Mouse (Mus musculus): ENCODE data around the gene Zdhhc24. TPM values are rescaled to one million over a fixed set of nuclear protein-coding genes. Genes with fewer than 3 reads are reported as not detected.

Zdhhc24 gene
- total and polyA plus RNA-seq, 2 experiments from 2014 or later: 15.2 to 24.1 TPM

GRCm38 (mm10) chr19:4896780-4897520 lies 18.5 kb downstream of the Zdhhc24 start:
- no peak overlapping the region for H3K27ac ChIP-seq (ENCODE audit: low read depth, low read length)
- H3K9ac ChIP-seq: no peak overlapping the region
- no peak for TF ChIP-seq CTCF (IDR thresholded peaks at IDR 0.05; ENCODE audit: low read depth)
- no peak overlapping the region for H3K4me3 ChIP-seq (ENCODE audit: low read depth, low read length)
- H3K4me2 ChIP-seq (ENCODE audit: low read depth): no peak overlapping the region
- no peaks in the 10 kb centered on the region for H3K27me3 ChIP-seq (ENCODE audit: insufficient read depth, low read length)
- 56% methylated on average over 21 of the region's 21 CpGs for WGBS
- H3K9me3 ChIP-seq (ENCODE audit: low read length): no peaks in the 10 kb centered on the region
- peaks cover 54% of the 10 kb centered on the region for H3K36me3 ChIP-seq (ENCODE audit: insufficient read depth)
- ATAC-seq (no peak), DNase-seq (no peak)
- H3K4me1 ChIP-seq (ENCODE audit: insufficient read depth): no peaks in the 10 kb centered on the region

GRCm38 (mm10) chr19:4898972-4899371 lies 20.5 kb downstream of the Zdhhc24 start:
- no peak for TF ChIP-seq CTCF (IDR thresholded peaks at IDR 0.05; ENCODE audit: low read depth)
- Histone ChIP-seq H3K4me2 (ENCODE audit: low read depth) (no peak overlapping the region), H3K4me1 (ENCODE audit: insufficient read depth) (no peaks in the 10 kb centered on the region), H3K4me3 (ENCODE audit: low read depth, low read length) (no peak overlapping the region), H3K27me3 (ENCODE audit: insufficient read depth, low read length) (no peaks in the 10 kb centered on the region), H3K9me3 (ENCODE audit: low read length) (no peaks in the 10 kb centered on the region), H3K36me3 (ENCODE audit: insufficient read depth) (peaks cover 49% of the 10 kb centered on the region), H3K27ac (ENCODE audit: low read depth, low read length) (no peak overlapping the region), H3K9ac (no peak overlapping the region)
- 83% methylated on average over 9 of the region's 9 CpGs for WGBS
- no peak for ATAC-seq
- DNase-seq: no peak

GRCm38 (mm10) chr19:4899888-4900287 lies 21.4 kb downstream of the Zdhhc24 start:
- DNase-seq: no peak
- no peaks in the 10 kb centered on the region for H3K27me3 ChIP-seq (ENCODE audit: insufficient read depth, low read length)
- 84% methylated on average over 3 of the region's 3 CpGs for WGBS

DNA sequence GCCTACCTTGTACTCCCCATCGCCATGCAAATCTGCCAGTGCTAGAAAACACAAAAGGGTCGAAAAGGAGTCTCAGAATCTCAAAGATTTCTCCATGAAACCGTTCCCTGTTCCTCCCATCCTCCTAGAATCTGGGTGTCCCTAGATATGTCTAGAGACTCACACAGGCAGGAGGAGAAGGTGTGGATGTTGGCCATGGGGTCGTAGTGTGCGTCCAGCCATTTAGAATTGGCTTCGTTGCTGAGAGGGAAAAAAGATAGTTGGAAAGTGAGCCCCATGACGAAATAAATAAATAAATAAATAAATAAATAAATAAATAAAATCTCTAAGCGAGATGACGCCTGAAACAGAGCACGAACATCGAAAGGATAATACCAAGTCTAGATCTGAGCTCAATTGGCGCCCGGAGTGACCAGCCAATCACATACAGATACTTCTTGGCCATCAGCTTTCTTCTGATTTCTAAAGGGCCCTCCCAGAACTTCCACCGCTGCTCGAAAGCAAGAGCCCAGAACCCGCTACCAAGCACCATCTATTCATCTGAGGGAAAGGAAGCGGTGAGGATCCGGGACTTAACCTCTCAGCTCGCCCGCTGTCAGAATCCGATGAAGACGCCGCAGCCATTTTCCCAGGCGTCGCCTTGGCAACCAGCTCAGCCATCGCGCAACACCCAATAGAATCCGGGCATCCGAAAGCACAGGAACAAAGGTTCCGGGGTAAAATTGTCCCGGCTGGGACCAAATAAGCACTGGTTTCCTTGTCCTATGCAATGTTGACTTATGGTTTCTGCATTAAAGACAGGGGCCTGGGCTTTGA lies 27.7 kb downstream of the Zdhhc24 start, which contains the start of gene Bbs1:
Bbs1 (minus strand) TSS at position 650 of the 816 bp plus-strand sequence.
- H3K4me2 ChIP-seq (ENCODE audit: low read depth): peak within 1 kb of the TSS; percentile 52
- no peak for TF ChIP-seq CTCF (IDR thresholded peaks at IDR 0.05; ENCODE audit: low read depth)
- no peaks in the 10 kb centered on the region for H3K9me3 ChIP-seq (ENCODE audit: low read length)
- H3K27ac ChIP-seq (ENCODE audit: low read depth, low read length): peak within 1 kb of the TSS; percentile 84
- H3K9ac ChIP-seq: peak within 1 kb of the TSS; percentile 64
- no peaks in the 10 kb centered on the region; the same call in 1 of the 2 replicates for H3K4me1 ChIP-seq (ENCODE audit: insufficient read depth)
- ATAC-seq (peak; percentile 91), DNase-seq (peak; percentile 94)
- WGBS: 7% methylated on average over 31 of the region's 31 CpGs
- H3K4me3 ChIP-seq (ENCODE audit: low read depth, low read length): peak within 1 kb of the TSS; percentile 71
- no peaks in the 10 kb centered on the region for H3K27me3 ChIP-seq (ENCODE audit: insufficient read depth, low read length)
- peaks cover 38% of the 10 kb centered on the region for H3K36me3 ChIP-seq (ENCODE audit: insufficient read depth)

More at GRCm38 (mm10) chr19:4899888-4900287, 21.4 kb downstream of the Zdhhc24 start:
- Histone ChIP-seq H3K4me2 (ENCODE audit: low read depth) (no peak overlapping the region), H3K9me3 (ENCODE audit: low read length) (no peaks in the 10 kb centered on the region), H3K4me3 (ENCODE audit: low read depth, low read length) (no peak overlapping the region), H3K27ac (ENCODE audit: low read depth, low read length) (no peak overlapping the region), H3K4me1 (ENCODE audit: insufficient read depth) (no peaks in the 10 kb centered on the region), H3K9ac (no peak overlapping the region), H3K36me3 (ENCODE audit: insufficient read depth) (peaks cover 44% of the 10 kb centered on the region)
- no peak for TF ChIP-seq CTCF (IDR thresholded peaks at IDR 0.05; ENCODE audit: low read depth)
- no peak for ATAC-seq

DNA sequence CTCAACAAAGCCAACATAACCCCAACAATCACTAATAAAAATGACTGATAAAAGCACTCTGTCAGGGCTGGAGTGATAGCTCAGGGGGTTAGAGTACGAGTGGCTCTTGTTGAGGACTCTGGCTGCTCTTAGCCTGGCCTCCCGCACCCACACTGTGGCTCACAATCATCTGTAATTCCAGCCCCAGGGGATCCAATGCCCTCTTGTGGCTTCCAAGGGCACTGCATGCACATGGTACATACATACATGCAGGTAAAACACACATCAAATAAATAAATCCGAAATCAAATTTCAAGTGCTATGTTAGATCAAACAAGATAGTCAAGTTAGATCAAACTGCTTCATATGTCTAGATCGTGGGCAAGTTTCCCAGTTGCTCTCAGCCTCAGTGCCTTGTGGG lies 29.6 kb downstream of the Zdhhc24 start:
- H3K27me3 ChIP-seq (ENCODE audit: insufficient read depth, low read length): no peaks in the 10 kb centered on the region
- peak; percentile 29 for DNase-seq
- H3K27ac ChIP-seq (ENCODE audit: low read depth, low read length): no peak overlapping the region
- 75% methylated on average over 4 of the region's 4 CpGs for WGBS
- H3K4me1 ChIP-seq (ENCODE audit: insufficient read depth): no peaks in the 10 kb centered on the region; the same call in 1 of the 2 replicates
- no peak overlapping the region for H3K9ac ChIP-seq
- no peak for ATAC-seq
- TF ChIP-seq CTCF (IDR thresholded peaks at IDR 0.05; ENCODE audit: low read depth): peak; percentile 76
- no peak overlapping the region for H3K4me2 ChIP-seq (ENCODE audit: low read depth)
- no peak overlapping the region for H3K4me3 ChIP-seq (ENCODE audit: low read depth, low read length)
- H3K36me3 ChIP-seq (ENCODE audit: insufficient read depth): peaks cover 47% of the 10 kb centered on the region
- H3K9me3 ChIP-seq (ENCODE audit: low read length): no peaks in the 10 kb centered on the region

DNA sequence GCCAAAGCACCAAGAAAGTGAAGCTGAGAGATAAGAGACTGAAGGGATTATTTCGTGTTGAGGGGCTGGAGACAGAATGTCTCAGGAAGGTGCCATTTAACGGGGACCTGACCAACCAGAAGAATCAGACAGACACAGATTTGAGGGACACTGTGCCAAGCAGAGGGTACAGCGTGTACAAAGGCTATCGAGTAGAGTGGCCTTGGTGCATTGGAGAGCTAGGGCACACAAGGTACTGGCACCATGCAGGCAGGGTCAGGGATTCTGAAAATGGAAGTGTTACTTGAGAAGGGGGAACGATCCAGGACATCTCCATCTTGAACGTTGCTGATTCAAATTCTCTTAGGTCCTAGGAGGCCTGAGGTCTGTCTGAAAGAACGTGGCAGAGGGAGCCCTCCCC lies 30.9 kb downstream of the Zdhhc24 start:
- H3K4me3 ChIP-seq (ENCODE audit: low read depth, low read length): no peak overlapping the region
- no peak overlapping the region for H3K27ac ChIP-seq (ENCODE audit: low read depth, low read length)
- peaks cover 57% of the 10 kb centered on the region for H3K36me3 ChIP-seq (ENCODE audit: insufficient read depth)
- H3K27me3 ChIP-seq (ENCODE audit: insufficient read depth, low read length): no peaks in the 10 kb centered on the region
- H3K9ac ChIP-seq: no peak overlapping the region
- no peak overlapping the region for H3K4me2 ChIP-seq (ENCODE audit: low read depth)
- no peaks in the 10 kb centered on the region; the same call in 1 of the 2 replicates for H3K4me1 ChIP-seq (ENCODE audit: insufficient read depth)
- 95% methylated on average over 7 of the region's 7 CpGs for WGBS
- TF ChIP-seq CTCF (IDR thresholded peaks at IDR 0.05; ENCODE audit: low read depth): no peak
- DNase-seq: no peak
- no peaks in the 10 kb centered on the region for H3K9me3 ChIP-seq (ENCODE audit: low read length)
- ATAC-seq: no peak

Measured in forebrain, postnatal 0 days (tissue).